Mouse (Mus musculus) splenic B cell, adult 2 months (primary cell): ENCODE measurements around the gene B4galt1.

Source experiments
- DNase-seq: peaks from one replicate; pipeline ENCODE4 v3.0.0-alpha.2; 2011; ENCODE audit warnings: low read depth, low spot score
- H3K27me3 ChIP-seq: 2 replicates; pipeline ENCODE4 v1.6.1; 2012; ENCODE audit warnings: mild to moderate bottlenecking, low read length, moderate library complexity, mixed read lengths; ENCODE audit not compliant: control insufficient read depth, poor library complexity, insufficient read depth, severe bottlenecking
- H3K36me3 ChIP-seq: 2 replicates; pipeline ENCODE4 v1.6.1; 2012; ENCODE audit warnings: mild to moderate bottlenecking, low read length, moderate library complexity, mixed read lengths; ENCODE audit not compliant: control insufficient read depth, poor library complexity, insufficient read depth, severe bottlenecking

Gene B4galt1

DNA sequence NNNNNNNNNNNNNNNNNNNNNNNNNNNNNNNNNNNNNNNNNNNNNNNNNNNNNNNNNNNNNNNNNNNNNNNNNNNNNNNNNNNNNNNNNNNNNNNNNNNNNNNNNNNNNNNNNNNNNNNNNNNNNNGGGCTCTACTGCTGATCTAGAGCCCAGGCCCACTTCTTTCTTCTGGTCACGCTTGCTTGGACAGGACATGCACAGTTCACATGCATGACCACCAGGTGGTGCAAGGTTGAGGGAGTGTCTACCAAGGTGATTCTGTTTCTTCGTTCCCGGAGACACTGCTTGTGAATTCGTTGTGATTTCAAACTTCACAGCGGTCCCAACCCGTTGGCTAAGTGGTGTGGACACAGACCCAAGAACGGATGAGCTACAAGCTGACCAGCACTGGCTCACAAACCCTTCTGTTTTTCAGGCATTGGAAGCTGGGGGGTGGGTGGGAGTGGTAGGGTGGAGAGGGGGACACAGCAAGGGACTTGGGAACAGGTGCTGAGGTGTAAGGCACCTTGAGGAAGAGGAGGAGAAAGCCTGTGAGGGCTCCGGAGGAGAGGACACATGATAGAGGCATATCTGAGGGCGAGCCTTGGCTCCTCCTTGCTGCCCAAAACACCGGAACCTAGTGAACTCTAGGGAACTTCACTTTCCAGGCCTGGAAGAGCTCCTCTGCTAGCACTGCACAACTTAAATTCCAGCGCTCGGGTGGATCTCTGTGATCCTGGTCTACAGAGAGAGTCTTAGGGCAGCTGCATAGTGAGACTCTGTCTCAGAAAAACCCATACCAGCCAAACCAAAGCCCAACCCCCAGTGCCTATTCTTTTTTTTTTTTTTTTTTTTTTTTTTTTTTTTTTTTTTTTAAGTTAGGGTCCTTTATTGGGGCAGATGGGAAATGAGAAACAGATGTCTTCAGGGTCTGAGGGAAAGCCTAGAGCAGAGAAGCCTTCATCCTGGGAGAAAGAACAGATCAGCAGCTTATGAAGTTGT is 79.2 kb downstream of the B4galt1 start:
- Histone ChIP-seq H3K36me3 (no peaks in the 10 kb centered on the region), H3K27me3 (no peaks in the 10 kb centered on the region)
- DNase-seq: peak; percentile 92

DNA sequence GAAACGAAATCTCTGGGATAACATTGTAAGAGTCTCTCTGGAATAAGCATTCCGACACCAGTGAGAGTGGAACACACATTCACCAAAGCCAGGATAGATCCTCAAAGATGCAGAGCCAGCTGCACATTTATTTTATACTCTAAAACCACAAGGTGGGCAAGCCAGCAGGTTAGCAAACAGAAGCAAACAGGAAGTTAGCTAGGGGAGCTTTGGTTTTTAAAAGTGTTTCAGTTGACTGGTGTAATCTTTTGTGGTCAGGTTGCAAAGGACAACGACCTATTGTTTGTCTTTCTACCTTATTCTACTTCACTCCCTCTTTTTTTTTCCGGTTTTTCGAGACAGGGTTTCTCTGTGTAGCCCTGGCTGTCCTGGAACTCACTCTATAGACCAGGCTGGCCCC is 93.9 kb downstream of the B4galt1 start:
- no peaks in the 10 kb centered on the region for H3K27me3 ChIP-seq
- peaks cover 4% of the 10 kb centered on the region; the same call in 1 of the 2 replicates for H3K36me3 ChIP-seq
- no peak for DNase-seq

DNA sequence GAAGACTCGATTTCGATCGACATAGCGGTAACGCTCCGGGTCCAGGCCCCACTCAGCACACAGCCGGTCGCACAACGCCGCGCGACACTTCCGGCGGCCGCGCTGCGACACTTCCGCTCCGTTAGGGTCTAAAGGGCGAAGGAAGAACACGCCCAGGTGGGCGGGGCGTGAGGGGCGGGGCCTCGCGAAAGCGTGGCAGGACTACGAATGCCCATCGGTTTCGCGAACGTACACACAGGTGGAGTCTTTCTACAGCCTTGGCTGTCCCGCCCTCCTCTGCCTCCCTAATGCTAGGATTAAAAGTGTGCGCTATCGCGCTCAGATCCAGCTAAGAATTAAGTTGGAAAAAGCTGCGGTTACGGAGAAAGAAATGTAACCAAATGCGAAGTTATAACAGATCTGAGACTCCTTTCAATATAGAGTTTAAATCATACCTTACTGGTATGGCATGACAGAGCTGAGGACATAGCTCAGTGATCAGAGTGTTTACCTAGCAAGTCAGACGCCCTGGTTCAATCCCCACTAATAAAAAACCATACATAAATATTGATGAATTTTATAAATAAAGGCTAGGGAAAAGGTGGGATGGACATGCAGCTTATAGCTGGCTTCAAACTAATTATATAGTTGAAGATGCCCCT is 95.9 kb downstream of the B4galt1 start, which contains the start of gene Smu1:
Gene Smu1, minus strand, starts transcription at position 144 of the 641 bp plus-strand sequence.
- H3K36me3 ChIP-seq: peaks cover 18% of the 10 kb centered on the region
- DNase-seq: peak; percentile 98
- H3K27me3 ChIP-seq: no peaks in the 10 kb centered on the region

DNA sequence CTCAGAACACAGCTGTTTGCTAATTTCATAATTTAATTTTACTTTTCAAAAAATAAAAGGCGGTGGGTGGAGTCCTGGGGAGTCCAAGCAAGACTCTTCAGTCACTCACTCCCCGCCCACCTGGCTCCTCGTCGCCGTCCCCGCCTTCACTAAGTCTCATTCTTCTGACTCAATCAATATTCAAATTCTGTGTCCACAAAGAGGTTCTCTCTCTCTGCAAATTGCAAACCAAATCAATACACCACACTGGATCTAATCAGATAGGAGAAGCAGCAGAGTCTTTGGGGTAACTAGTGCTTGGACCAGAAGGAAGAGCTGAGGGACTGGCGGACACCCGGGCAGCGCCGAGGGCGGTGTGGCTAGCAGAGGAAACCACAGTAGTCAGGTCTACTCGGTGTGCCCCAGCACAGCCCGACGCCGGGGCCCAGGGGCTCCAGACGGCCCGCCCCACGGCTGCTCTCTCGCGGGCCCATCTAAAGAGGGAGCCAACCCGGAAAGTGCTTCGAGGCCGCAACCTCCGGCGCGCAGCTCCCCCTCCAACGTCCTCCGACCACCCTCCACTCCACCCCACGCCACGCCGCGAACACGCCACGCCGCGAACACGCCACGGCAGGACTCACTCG is 96.5 kb downstream of the B4galt1 start:
- peak; percentile 56 for DNase-seq
- Histone ChIP-seq H3K27me3 (no peaks in the 10 kb centered on the region), H3K36me3 (peaks cover 18% of the 10 kb centered on the region)
